Mouse (Mus musculus): ENCODE data around the gene Dtl. TPM values are rescaled to one million over a fixed set of nuclear protein-coding genes. Genes with fewer than 3 reads are reported as not detected.
"Not testable (repeated sequence)": the region's sequence is repeated elsewhere in the genome, so short reads cannot be mapped to it uniquely, and the experiment has no call there.

The Dtl gene
- polyA plus RNA-seq, 1 experiment = 0.46 TPM

DNA sequence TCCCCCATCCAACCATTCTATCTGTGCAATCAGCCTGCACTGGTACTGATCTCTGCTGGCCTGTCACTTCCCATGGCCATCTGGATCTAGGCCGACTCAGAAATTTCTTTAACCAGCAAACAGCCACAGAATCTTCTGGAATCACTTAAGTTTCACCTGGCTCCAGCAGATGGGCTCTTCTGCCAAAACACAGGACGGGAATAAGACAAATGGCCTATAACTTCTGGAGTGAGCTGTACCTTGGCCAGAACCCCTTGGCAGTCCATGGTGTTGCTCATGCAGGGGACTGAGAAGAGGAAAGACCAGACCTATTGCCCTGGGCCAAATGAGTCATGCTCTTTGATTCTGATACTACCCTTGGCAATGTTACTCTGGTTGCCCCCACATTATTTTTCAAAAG is 45.9 kb downstream of the Dtl start:
- Histone ChIP-seq H3K4me3 (replicated peaks; ENCODE audit: extremely low read depth, low read depth, low read length) (no peak overlapping the region), H3K4me1 (ENCODE audit: control insufficient read depth, insufficient read depth, low read length) (no peaks in the 10 kb centered on the region)
- TF ChIP-seq CTCF (IDR thresholded peaks at IDR 0.05; ENCODE audit: insufficient read depth, low read length) (no peak), POLR2A (IDR thresholded peaks at IDR 0.05; ENCODE audit: borderline replicate concordance, extremely low read depth, low read depth, low read length) (no peak)
- WGBS = 78% methylated on average over 2 of the region's 2 CpGs
- DNase-seq = no peak

DNA sequence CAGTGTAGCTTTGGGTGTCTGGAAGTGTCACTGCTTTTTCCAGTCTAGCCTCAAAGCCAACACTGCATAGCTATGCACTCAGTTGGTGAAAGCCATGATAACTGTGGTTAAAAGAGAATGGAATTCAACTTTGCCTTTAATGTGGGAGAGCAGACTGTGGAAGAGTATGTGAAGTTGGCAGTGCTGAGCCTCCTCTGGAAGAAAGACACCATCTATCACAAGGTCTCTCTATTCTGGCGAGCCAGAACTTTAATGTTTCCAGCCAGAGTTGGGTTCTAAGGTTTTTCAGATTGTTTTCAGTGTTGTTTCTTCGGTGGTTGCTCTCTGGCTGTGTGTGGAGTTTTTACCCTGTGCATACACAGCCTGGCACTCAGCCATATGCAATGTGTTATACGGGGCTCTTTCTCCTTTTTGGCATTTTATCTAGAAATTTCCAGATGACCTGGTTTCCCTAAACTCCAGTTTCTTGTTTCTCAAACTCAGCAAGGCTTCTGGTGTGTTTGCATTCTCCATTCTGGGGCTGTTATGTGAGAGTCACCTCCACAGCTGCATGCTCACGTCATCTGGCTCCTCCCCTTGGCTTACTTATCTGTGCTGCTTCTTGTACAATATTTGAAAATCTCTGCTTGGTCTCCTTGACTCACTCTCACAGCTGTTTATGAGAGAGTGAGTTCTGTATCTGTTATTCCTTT is 47.3 kb downstream of the Dtl start:
- TF ChIP-seq POLR2A (IDR thresholded peaks at IDR 0.05; ENCODE audit: borderline replicate concordance, extremely low read depth, low read depth, low read length) (no peak), CTCF (IDR thresholded peaks at IDR 0.05; ENCODE audit: insufficient read depth, low read length) (no peak)
- no peak overlapping the region for H3K4me3 ChIP-seq (replicated peaks; ENCODE audit: extremely low read depth, low read depth, low read length)
- no peaks in the 10 kb centered on the region for H3K4me1 ChIP-seq (ENCODE audit: control insufficient read depth, insufficient read depth, low read length)
- DNase-seq = no peak
- WGBS = 46% methylated on average over 4 of the region's 4 CpGs

GRCm38 (mm10) chr1:191527089-191527488 is 48.3 kb downstream of the Dtl start:
- 51% methylated on average over 3 of the region's 3 CpGs for WGBS
- TF ChIP-seq CTCF (IDR thresholded peaks at IDR 0.05; ENCODE audit: insufficient read depth, low read length) (no peak), POLR2A (IDR thresholded peaks at IDR 0.05; ENCODE audit: borderline replicate concordance, extremely low read depth, low read depth, low read length) (no peak)
- no peak for DNase-seq
- Histone ChIP-seq H3K4me1 (ENCODE audit: control insufficient read depth, insufficient read depth, low read length) (no peaks in the 10 kb centered on the region), H3K4me3 (replicated peaks; ENCODE audit: extremely low read depth, low read depth, low read length) (no peak overlapping the region)

DNA sequence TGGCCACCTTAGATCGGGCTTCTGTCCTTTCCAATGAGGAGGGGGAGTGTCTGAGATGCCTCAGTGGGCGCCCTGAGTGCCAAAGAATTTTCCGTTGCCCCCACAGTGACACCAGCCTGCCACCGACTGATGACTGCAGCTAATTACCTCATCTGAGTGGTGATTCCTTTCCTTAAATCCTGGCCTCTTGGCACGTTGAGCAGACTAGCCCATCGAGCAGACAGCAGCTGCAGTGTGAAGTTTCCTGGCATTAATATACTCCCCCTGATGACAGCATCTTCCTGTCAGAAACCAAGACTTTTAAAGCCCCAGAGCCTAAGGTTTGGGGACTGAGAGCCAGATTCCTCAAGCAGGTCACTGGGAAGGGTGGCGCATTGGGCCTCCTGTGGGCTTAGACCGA is 53.9 kb downstream of the Dtl start:
- Histone ChIP-seq H3K4me3 (replicated peaks; ENCODE audit: extremely low read depth, low read depth, low read length) (no peak overlapping the region), H3K4me1 (ENCODE audit: control insufficient read depth, insufficient read depth, low read length) (no peaks in the 10 kb centered on the region)
- TF ChIP-seq CTCF (IDR thresholded peaks at IDR 0.05; ENCODE audit: insufficient read depth, low read length) (no peak), POLR2A (IDR thresholded peaks at IDR 0.05; ENCODE audit: borderline replicate concordance, extremely low read depth, low read depth, low read length) (no peak)
- DNase-seq = no peak
- WGBS = 63% methylated on average over 8 of the region's 8 CpGs

DNA sequence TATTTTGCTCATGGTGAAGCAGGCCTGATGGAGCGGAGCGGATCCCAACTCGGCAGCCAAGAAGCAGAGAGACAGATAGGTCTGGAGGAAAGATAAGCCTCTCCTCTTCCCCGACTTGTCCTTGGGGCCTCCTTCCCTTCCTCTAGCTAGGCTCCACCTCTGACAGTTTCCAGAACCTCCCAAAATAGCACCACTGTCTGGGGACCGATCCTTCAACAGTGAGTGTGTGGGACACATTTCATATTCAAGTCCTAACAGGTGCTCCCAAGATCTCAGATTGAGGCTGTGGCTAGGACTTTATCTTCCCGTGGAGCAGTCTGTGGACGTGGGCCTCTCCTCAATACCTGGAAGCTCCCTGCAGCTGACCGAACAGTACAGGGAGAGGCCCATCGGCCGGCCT is 54.7 kb downstream of the Dtl start:
- no peak overlapping the region for H3K4me3 ChIP-seq (replicated peaks; ENCODE audit: extremely low read depth, low read depth, low read length)
- TF ChIP-seq CTCF (IDR thresholded peaks at IDR 0.05; ENCODE audit: insufficient read depth, low read length) (no peak), POLR2A (IDR thresholded peaks at IDR 0.05; ENCODE audit: borderline replicate concordance, extremely low read depth, low read depth, low read length) (no peak)
- DNase-seq = no peak
- WGBS = 71% methylated on average over 10 of the region's 10 CpGs
- no peaks in the 10 kb centered on the region for H3K4me1 ChIP-seq (ENCODE audit: control insufficient read depth, insufficient read depth, low read length)

DNA sequence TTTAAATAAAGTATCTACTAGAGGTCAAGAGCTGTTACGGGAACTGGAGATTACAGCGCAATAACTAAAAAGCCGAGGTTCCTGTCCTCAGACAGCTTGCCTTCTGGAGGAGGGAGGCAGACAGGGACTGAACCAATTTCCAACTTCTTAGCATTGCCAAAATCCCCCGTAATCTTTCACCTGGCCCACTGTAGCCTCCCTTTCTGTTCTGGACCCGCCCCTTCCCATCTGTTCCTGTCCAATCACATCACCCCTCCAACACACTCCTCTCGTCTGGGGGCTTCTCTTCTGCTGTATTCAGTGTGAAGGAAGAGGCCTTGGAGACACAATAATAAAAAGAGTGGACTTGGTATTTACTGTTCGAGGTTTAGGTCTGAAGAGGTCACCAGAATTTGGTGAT is 55.1 kb downstream of the Dtl start:
- H3K4me1 ChIP-seq (ENCODE audit: control insufficient read depth, insufficient read depth, low read length) = no peaks in the 10 kb centered on the region
- DNase-seq = no peak
- TF ChIP-seq CTCF (IDR thresholded peaks at IDR 0.05; ENCODE audit: insufficient read depth, low read length) (no peak), POLR2A (IDR thresholded peaks at IDR 0.05; ENCODE audit: borderline replicate concordance, extremely low read depth, low read depth, low read length) (no peak)

DNA sequence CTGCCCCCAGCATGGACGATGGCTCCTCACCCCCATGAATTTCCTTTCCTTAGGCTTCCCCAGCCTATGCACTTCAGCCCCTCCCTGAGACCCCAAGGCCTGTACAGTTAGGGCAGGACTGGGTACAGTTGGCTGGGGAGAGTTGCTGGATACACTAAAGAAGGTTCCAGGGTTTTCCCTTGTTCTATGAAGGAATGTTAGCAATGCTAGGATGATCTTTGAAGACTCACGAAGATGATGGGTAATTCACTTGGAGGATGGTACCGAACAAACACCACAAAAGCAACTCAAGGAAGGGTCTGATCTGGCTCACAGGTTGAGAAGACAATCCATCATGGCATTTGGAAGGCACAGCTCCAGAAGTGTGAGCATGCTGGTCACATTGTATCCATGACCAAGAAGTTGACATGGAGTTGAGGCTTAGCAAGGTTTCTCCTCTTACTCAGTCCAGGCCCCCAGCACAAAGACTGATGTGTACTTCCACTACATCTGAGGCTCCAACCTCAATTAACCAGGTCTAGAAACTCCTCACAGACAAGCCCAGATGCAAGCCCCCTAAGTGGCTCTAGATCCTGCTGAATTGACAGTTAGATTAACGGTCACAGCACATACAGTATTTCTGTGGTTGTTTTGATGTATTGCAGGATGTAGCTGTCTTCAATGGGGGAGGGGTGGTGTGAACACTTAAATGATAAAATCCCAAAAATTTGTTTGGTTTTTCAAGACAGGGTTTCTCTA is 55.8 kb downstream of the Dtl start:
- TF ChIP-seq CTCF (IDR thresholded peaks at IDR 0.05; ENCODE audit: insufficient read depth, low read length) = no peak
- TF ChIP-seq POLR2A (IDR thresholded peaks at IDR 0.05; ENCODE audit: borderline replicate concordance, extremely low read depth, low read depth, low read length) = no peak
- DNase-seq = no peak
- WGBS = 91% methylated on average over 4 of the region's 4 CpGs
- H3K4me1 ChIP-seq (ENCODE audit: control insufficient read depth, insufficient read depth, low read length) = no peaks in the 10 kb centered on the region
- H3K4me3 ChIP-seq (replicated peaks; ENCODE audit: extremely low read depth, low read depth, low read length) = no peak overlapping the region

More for the DNA sequence above, 55.1 kb downstream of the Dtl start:
- WGBS = 85% methylated on average over 7 of the region's 7 CpGs
- H3K4me3 ChIP-seq (replicated peaks; ENCODE audit: extremely low read depth, low read depth, low read length) = no peak overlapping the region

GRCm38 (mm10) chr1:191518911-191519310 is 56.4 kb downstream of the Dtl start:
- Histone ChIP-seq H3K4me1 (ENCODE audit: control insufficient read depth, insufficient read depth, low read length) (no peaks in the 10 kb centered on the region), H3K4me3 (replicated peaks; ENCODE audit: extremely low read depth, low read depth, low read length) (no peak overlapping the region)
- WGBS = 91% methylated on average over 4 of the region's 4 CpGs
- TF ChIP-seq POLR2A (IDR thresholded peaks at IDR 0.05; ENCODE audit: borderline replicate concordance, extremely low read depth, low read depth, low read length) (no peak), CTCF (IDR thresholded peaks at IDR 0.05; ENCODE audit: insufficient read depth, low read length) (no peak)
- DNase-seq = no peak

GRCm38 (mm10) chr1:191517969-191518368 is 57.4 kb downstream of the Dtl start:
- WGBS = 66% methylated on average over 5 of the region's 5 CpGs
- no peak overlapping the region for H3K4me3 ChIP-seq (replicated peaks; ENCODE audit: extremely low read depth, low read depth, low read length)
- no peaks in the 10 kb centered on the region for H3K4me1 ChIP-seq (ENCODE audit: control insufficient read depth, insufficient read depth, low read length)
- TF ChIP-seq CTCF (IDR thresholded peaks at IDR 0.05; ENCODE audit: insufficient read depth, low read length) (0 out of 2 replicates have a peak, but pooled peaks have one; percentile 5), POLR2A (IDR thresholded peaks at IDR 0.05; ENCODE audit: borderline replicate concordance, extremely low read depth, low read depth, low read length) (no peak)
- DNase-seq = no peak

DNA sequence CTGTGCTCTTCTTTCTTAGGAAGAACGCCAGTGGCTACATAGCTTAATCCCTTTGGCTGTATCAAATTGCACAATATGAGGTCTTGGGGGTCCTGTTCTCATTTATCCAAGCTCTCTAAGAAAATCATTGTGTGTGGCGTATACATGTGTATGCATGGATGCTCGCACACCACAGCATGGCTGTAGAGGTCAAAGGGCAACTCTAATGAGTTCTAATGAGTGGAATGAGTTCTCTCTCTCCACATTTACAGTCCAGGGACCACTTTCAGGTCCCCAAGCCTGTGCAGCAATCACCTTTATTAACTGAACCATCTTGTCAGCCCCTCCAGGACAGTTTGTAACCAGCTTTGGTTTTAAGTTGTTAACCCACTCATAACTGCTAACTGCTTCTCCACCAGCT is 58.3 kb downstream of the Dtl start:
- no peak for DNase-seq
- TF ChIP-seq CTCF (IDR thresholded peaks at IDR 0.05; ENCODE audit: insufficient read depth, low read length) (no peak), POLR2A (IDR thresholded peaks at IDR 0.05; ENCODE audit: borderline replicate concordance, extremely low read depth, low read depth, low read length) (no peak)
- no peak overlapping the region for H3K4me3 ChIP-seq (replicated peaks; ENCODE audit: extremely low read depth, low read depth, low read length)
- H3K4me1 ChIP-seq (ENCODE audit: control insufficient read depth, insufficient read depth, low read length) = no peaks in the 10 kb centered on the region
- 93% methylated on average over 3 of the region's 3 CpGs for WGBS

DNA sequence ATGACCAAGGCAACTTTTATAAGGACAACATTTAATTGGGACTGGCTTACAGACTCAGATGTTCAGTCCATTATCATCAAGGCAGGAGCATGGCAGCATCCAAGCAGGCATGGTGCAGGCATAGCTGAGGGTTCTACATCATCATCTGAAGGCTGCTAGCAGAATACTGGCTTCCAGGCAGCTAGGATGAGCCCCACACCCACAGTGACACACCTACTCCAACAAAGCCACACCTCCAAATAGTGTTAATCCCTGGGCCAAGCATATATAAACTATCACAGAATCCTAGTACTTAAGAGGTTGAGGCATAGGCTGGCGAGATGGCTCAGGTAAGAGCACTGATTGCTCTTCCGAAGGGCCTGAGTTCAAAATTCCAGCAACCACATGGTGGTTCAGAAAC is 59.0 kb downstream of the Dtl start:
- H3K4me3 ChIP-seq (replicated peaks; ENCODE audit: extremely low read depth, low read depth, low read length); H3K4me1 ChIP-seq (ENCODE audit: control insufficient read depth, insufficient read depth, low read length); DNase-seq: not testable (repeated sequence)
- 88% methylated on average over 2 of the region's 2 CpGs for WGBS
